Mouse (Mus musculus): ENCODE measurements around the gene Snx33.

- TF ChIP-seq CTCF (IDR thresholded peaks at IDR 0.05; ENCODE audit: low read depth) = no peak
- TF ChIP-seq EP300 (IDR thresholded peaks at IDR 0.05; ENCODE audit: low read depth) = no peak
Measured at GRCm38 (mm10) chr9:56936861-56937222, 8.7 kb upstream of the Snx33 start.
